Mouse (Mus musculus): ENCODE results near the gene Rem1.

DNA sequence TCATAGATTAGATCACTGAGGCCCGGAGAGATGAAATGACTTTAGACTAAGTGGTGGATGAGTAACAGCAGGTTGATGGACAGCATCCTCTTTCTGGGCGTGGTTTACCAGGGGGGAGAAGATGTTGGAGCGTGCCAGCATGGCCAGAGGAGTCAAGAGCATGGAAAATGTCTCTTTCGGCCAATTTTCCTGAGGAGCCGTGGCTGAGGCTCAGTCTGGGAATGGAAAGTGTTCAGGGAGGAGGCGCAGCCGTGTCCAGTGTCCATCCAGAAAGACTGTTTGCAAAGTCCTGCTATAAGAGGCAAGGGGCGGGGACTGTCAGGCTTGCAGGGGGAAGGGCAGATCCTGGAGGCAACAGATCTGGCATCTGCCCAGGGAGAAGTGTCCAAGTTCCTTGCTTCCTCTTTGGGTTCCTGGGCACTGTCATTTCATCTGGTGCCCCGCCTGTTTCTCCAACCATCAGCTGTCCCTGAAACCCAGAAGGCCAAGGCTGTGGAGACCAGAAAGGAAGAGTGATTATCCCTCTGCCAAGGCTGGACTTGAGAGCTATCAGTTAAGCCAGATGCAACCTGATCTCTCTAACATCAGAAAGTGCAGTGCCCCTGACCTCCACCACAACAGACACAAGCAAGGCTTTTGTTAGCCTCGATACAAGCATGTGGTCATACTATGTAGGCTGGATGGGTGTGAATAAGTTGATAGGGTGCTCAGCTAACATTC, 26.3 kb downstream of the Rem1 start:
- TF ChIP-seq CTCF (IDR thresholded peaks at IDR 0.05; ENCODE audit: extremely low read depth, insufficient read depth, insufficient read length, insufficient replicate concordance) (no peak), POLR2A (IDR thresholded peaks at IDR 0.05; ENCODE audit: low read depth, low read length) (no peak)
